Mouse (Mus musculus): ENCODE data around the gene Rpl31. TPM values are rescaled to one million over a fixed set of nuclear protein-coding genes. Genes with fewer than 3 reads are reported as not detected.

Rpl31 gene
- total RNA-seq, 1 experiment from 2014 or later, result 623 TPM

DNA sequence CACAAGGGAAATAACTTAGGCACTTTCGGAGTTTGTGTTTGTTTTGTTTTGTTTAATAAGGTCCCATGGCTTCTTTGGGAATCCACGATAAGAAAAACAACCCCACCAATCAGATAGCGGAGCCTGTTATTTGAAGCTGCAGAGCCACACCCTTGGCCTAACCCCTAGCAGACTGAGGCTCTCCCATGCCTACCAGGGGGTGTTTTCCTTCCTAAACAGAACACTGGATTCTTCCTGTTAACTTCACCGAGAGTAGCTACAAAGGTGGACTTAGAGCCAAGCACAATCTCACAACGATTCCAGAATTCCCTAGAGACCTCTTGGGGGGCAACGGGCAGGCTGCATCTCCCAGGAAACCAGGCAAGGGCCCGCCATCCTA is 5.1 kb upstream of the Rpl31 start:
- 0 out of 2 replicates have a peak, but pooled peaks have one; percentile 43 for ATAC-seq (replicated peaks; ENCODE audit: low read depth, poor library complexity, severe bottlenecking)

DNA sequence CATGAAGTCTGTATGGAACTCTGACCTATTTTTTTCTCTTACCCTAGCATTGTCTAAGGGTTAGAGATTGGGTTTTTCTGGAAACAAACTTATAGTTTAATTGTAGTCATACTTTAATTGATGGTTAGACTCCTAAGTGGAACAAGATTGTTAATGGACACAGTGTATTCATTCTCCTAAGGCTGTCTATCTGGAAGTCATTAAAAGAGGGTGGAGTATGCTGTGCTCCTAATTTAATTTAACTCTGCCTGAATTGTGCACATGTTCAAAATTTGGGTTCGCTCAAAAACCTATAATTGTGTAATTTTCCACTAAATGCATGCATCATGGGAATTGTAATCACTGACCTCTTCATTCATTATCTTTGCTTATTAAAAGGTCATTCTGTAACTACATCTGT is 2.1 kb upstream of the Rpl31 start:
- ATAC-seq (replicated peaks; ENCODE audit: low read depth, poor library complexity, severe bottlenecking), result no peak

DNA sequence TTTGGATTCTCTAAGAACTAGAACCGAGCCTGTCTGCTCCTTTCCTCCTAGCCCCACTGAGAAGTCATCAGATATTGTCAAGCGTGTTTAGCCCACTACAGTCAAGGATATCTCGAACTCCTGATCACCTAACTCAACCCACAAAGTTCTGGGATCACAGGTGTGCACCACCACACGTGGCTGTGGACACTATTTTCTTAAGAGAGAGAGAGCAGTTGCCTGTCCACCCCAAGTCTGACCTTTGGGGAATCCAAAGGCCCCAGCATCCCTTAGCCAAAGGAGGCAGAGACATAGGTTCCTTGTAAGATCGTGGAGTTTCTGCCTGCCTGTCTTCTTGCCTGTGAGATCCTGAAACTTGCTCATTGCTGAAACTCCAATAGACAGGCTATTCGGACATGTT is 597 bp upstream of the Rpl31 start:
- ATAC-seq (replicated peaks; ENCODE audit: low read depth, poor library complexity, severe bottlenecking), result no peak

DNA sequence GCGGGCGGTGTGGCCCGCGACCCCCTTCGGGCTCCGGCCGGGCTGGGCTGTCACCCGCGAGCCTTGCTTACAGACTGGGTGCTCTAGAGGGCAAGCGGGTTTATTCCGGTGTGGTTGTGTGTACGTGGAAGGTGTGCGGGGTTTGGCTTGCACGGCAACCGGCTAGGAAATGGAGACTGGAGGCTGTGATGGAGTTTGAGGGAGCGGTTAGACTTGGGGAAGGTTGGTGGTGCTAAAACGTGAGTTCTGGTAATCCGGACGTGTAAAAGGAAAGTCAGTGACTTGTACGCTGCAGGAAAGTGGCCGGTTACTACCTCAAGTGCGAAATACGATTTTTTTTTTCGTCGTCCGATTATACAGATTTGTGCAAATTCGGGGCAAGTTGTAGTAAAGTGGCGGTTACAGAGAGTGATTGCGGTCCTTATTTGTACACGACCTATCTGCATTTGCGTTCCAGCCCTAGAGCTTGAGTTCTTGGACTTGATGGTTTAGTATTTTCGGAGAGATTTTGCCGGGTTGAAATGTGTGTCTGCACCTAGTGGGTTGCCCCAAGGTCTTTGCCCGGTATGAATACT is 712 bp downstream of the Rpl31 start:
- ATAC-seq (replicated peaks; ENCODE audit: low read depth, poor library complexity, severe bottlenecking), result no peak

DNA sequence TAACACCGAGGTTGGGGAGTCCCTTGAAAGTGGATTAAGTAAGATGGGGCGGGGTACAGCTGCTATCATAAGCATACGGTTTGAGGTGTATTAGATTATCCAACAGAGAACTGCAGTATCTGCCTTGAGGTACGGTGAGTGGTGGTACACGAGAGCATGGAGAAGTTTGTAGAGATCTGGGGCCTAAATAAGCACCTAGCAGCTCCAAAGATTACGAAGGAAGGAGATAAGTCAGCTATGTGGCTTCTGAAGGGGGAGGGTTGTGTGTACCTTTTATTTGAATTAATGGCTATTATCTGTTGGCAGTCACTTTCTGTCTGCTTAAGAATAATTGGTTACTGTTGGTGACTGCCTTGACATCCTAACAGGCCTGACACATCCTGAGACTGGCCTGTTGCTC is 2.8 kb downstream of the Rpl31 start:
- ATAC-seq (replicated peaks; ENCODE audit: low read depth, poor library complexity, severe bottlenecking), result no peak

DNA sequence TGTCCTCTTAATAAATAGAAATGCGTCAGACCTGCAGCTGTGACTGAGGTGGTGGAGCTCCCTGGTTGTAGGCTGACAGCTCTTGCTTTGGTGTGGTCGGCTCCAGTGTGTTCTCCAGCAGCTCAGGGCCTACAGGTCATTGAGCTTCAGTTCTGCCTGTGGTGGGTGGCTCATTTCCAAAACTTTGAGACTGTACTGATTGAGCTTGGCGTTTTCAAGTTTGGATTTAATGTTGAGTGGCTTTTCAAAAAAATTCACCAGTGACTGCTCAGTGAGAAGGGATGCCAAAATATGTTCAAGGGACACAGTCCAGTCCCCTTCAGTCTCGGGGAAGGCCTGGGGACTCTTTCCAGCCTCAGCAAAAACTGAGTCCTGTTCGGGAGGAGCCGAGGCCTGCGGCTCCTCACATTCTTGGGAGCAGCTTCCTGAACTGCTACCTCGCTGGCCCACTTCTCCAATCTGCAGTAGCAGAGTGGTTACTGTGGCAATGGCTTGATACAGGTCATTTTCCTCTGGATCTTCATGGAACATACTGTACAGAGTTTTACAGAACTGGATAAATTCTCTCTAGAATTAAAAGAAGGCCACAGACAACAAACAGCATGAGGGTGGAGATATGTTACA is 4.7 kb downstream of the Rpl31 start:
- ATAC-seq (replicated peaks; ENCODE audit: low read depth, poor library complexity, severe bottlenecking), result no peak

DNA sequence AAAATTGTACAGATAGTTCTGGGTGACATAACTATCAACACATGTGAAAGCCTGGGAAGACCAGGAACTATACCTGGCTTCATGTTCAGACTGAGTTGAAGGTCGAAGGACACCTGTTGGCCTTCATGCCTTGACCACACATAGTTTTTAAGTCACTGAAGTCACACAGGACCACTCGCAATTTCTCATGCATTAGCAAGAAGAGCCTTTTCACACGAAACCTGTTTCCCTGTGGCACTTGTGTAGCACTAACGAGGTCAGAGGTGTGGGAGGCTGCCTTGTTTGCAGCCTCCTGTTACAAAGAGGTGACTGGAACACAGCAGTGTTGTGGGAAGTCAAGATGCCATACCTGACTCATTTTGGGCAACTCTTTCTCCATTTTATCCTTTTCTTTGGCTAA is 5.7 kb downstream of the Rpl31 start:
- no peak for ATAC-seq (replicated peaks; ENCODE audit: low read depth, poor library complexity, severe bottlenecking)

DNA sequence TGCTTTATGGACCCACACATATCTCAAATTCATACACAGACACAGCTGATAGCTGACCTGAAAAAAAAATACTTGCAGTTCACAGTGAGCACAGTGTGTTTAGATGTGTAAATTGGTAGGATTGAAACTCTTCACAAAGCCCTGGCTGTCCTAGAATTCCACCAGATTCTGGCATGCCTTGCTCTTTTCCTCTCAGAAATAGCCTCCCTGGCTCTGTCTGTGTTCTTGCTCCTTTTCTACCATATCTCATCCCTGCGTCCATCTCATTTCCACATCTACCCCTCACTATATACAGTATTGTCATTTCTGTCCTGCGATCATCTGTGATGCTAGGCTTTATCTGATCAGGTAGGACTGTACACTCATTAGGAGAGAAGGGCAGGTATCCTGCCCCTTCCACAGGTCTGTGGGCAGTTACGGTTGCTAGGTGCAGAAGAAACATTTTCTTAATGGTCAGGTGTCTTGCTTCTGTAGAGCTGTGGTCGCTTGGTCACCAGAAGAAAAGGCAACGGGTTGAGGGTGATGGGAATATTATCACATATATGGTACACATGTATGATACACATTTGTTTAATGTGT is 6.7 kb downstream of the Rpl31 start:
- no peak for ATAC-seq (replicated peaks; ENCODE audit: low read depth, poor library complexity, severe bottlenecking)

DNA sequence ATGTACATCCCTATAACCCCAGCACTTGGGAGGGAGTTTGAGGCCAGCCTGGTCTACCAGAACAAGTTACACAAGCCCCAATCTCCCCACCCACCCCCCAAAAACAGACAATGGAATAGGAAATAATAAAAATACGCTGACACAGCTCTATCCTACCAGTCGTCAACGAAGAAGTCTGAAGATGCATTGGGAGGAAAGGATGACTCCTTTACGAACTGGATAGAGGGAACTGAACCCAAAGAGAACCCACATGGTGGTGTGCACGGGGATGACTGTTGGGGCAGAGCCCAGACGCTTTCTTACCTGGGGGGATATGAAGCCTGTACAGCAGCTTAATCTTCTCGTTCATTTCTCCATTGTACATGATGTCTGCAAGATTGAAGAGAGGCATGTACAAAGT is 8.5 kb downstream of the Rpl31 start:
- no peak for ATAC-seq (replicated peaks; ENCODE audit: low read depth, poor library complexity, severe bottlenecking)

DNA sequence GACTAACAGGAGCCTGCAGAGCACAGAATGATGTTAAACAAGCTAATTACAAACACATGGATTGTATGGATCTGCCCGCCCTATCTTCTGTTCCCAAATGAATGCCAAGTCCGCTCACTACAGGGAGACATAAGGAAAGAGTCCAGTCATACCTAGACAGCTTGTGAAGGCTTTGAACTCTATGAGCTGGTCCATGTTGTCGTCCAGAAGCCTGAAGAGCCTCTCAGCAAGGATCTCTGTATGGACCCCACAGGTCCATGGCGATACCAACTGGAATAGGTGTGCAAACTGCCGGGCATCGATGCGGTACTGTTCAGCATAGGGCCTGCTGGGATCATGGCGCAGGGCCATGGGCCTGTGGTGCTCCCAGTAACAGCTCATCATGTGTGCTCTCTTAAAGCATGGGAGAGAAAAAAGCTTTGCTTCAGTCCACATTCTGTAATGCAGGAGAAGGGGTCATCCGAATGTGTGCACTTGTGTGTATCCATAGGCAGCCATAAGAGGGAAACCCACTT is 9.1 kb downstream of the Rpl31 start:
- no peak for ATAC-seq (replicated peaks; ENCODE audit: low read depth, poor library complexity, severe bottlenecking)

DNA sequence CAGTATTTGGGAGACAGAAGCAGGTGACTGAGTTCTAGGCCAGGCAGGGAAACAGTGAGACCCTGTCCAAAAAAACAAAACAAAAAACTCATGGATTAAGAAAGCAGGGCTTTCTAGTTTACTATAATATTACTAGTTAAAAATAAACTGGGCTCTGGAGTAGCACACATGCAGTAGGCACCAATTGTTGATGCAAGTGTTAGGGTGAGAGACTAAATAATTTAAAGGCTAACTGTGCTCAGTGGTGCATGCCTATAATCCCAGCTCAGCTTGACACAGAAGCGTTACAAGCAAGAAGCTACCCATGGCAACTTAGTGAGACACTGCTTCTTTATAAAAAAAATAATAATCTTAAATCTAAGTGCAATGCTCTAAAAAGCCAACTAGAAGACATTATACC is 10.9 kb downstream of the Rpl31 start:
- no peak for ATAC-seq (replicated peaks; ENCODE audit: low read depth, poor library complexity, severe bottlenecking)

DNA sequence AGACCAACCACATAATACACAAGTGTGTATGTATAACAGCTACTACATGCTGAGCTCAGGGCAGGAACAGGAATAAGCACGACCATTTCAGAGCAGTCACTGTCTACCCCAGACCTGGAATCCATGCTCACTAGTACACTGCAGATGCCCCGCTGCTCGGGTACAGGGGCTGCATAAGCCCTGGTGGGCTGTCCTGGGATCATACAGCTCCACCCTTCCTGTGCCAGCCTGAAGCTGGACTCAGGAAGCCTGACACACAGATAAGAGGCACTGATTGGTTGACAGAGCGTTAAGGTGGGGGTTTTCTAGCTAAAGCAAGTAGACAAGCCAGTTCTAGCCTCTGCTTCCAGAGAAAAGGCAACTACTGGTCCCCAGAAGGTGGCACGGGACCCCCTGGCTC is 11.4 kb downstream of the Rpl31 start:
- ATAC-seq (replicated peaks; ENCODE audit: low read depth, poor library complexity, severe bottlenecking), result peak; percentile 55

DNA sequence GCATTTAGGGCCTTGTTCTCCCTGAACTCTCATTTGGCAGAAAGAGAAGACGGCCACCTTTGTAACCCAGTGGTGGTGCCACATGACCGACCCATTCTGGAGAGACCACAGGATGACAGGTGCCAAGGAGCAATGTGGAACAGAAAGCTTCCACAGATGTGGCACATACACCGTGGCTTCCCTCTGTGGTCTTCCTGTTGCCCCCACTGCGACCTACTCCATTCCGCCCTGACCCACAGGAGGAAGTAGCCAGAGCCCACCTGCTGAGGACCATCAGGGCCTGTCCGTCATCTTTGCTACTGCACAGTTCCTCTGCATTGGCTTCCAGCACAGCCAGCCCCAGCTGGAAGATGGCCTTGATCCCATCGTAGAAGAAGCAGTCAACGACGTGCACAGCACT is 13.4 kb downstream of the Rpl31 start:
- peak; percentile 49 for ATAC-seq (replicated peaks; ENCODE audit: low read depth, poor library complexity, severe bottlenecking)

DNA sequence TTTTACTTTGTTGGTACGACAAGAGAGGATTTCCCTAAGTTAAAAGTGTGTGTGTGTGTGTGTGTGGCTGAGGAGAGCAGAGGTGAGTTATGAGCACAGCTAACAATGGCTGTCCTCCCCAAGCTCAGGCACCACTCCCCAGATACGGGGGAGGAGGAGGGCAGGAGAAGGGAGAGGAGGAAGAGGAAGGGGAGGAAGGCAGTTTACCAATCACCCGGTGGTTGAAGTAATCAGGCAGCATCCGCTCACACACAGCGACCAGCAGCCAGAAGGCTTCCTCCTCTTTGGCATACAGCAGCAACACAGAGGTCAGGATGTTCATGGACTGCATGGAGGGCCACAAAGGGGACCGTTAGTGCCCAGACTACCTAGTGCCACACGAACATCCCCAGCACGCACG is 17.3 kb downstream of the Rpl31 start:
- 0 out of 2 replicates have a peak, but pooled peaks have one; percentile 33 for ATAC-seq (replicated peaks; ENCODE audit: low read depth, poor library complexity, severe bottlenecking)

DNA sequence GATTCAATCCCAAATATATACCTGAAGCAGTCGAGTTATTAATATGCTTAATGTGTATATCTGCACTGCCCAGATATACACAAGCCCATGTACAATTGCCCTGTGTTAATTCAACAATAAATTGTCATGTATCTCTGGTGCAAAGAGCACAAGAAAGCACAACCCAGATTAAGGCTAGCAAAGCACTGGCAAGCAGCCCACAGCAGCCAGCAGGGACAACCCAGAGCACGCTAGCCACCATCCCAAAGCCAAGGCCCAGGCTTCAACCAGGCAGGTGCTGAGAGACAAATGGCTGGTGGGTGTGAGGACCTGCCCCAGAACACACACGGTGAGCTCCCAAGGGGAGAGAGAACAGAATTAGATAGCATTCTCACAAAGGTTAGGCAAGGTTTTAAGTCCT is 18.8 kb downstream of the Rpl31 start:
- ATAC-seq (replicated peaks; ENCODE audit: low read depth, poor library complexity, severe bottlenecking), result no peak

DNA sequence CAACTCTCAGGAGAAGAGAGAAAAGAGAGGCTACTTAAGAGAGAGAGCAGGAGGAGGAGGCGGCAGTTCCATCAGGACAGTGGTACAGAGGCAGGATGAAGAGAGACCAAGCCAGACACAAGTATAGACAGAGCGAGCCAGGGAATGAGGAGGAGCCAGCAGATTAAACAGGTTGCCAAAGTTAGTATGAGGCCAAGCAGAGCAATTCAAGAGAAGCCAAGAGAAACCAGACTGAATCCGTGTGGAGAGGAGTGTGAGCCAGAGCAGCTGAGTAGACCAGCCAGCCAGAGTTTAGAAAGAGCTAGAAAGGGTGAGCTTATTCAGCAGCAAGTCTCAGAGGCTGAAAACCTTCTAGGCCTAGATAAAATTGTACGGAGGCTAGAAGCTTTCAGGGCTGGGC is 19.9 kb downstream of the Rpl31 start:
- no peak for ATAC-seq (replicated peaks; ENCODE audit: low read depth, poor library complexity, severe bottlenecking)

DNA sequence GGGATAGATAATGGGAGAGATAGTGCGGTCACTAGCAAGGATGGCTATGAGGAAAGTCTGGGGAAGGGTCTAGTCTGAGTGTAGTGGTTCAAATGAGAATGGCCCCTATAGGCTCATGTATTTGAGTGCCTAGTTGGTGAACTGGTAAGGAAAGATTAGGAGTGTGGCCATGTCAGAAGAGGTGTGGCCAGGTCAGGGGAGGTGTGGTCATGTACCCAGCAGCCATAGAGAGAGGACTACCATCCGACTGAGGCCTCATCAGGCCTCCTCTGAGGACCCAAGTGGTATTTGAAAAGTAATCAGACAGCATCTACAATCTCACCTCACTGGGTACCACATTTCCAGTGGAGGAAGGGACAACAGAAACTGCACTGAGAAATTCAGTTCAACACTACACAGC is 20.5 kb downstream of the Rpl31 start:
- ATAC-seq (replicated peaks; ENCODE audit: low read depth, poor library complexity, severe bottlenecking), result no peak

DNA sequence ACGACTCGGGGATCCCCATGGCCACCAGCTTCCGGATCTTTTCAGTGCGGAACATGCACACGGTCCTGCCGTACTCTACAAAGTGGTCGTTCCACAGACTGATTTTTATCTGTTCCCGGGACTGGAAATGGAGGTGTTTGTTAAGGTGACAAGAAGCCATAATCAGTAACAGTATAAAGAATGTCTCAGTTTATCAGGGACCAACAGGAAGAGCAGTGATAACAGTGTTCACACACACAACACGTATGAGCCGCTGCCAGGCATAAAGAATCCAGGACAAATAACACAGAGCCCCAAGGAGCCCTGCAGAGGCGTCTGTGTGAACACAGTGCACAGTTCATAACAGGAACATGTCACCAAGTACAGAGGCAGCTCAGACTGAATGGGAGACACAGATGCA is 21.7 kb downstream of the Rpl31 start:
- ATAC-seq (replicated peaks; ENCODE audit: low read depth, poor library complexity, severe bottlenecking), result no peak

DNA sequence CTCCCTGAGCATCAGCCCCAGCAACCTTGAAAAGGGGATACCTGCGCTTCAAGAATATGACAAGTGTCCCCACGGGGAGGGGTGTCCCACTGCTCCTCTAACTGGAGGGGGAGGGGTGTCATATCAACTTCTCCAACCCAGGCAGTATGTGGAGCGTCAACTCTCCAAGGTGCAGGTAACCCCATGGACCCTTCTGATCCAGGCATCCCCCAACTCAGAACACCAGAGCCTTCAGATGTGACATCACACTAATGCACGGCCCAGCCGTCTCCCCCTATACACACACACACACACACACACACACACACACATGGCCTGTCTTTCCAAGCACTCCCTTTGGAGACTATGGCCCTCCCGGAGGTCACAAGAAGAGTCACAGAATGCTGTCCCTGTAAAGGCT is 24.0 kb downstream of the Rpl31 start:
- ATAC-seq (replicated peaks; ENCODE audit: low read depth, poor library complexity, severe bottlenecking), result no peak

DNA sequence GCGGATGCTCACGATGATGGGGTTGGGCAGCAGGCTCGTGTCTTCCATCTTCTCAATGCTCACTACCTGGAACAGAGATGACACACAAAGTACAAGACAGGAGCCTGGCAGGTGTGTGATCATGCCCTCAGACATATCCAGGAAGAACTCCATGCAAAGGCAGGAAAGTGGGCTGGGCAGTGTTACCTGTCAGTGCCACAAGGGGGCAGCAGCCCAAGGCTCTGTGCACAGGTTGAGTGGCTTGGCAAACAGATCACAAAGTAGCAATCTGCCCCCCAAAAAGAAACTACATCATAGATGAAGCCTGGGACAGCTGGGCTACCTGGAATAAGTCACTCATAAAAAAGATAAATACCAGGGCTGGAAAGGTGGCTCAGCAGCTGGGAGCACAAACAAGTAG is 24.5 kb downstream of the Rpl31 start:
- ATAC-seq (replicated peaks; ENCODE audit: low read depth, poor library complexity, severe bottlenecking), result peak; percentile 42; the same call in 1 of the 2 replicates

DNA sequence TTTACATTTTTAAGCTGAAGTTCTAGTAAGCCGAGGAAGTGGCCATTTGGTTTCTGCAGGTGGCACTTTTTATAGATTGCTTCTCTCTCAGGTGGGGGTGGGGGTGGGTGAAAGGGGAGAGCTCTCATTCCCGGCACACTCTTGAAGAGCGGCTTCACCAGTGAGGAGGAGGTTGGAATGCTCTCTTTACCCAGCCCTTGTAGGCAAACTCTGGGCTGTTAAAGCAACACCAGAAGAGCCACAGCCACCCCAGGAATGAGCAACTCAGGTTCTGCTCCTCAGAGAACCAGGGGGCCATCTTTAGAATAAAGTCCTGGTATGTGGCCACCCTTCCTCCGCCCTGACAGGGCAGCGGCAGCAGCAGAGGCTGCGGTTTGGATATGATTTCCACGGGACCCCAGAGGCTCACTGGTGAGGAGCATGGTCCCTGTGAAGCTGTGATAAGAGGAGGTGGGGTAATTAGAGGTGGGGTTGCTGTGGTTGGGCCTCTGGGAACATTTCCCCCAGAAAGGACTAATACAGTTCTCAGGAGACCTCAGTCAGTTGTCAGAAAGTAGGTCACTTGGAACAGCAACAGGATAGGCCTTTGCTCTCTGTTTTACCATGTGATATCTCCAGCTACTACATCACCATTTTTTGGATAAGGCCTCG is 25.7 kb downstream of the Rpl31 start:
- peak; percentile 76 for ATAC-seq (replicated peaks; ENCODE audit: low read depth, poor library complexity, severe bottlenecking)

All from common myeloid progenitor, adult 5-6 weeks (primary cell).